Mouse (Mus musculus): ENCODE measurements around the gene Trp53tg5. TPM values are rescaled to one million over a fixed set of nuclear protein-coding genes. Genes with fewer than 3 reads are reported as not detected.

Gene Trp53tg5
- total and polyA plus RNA-seq, 3 experiments = not detected

GRCm38 (mm10) chr2:164504919-164505318, 31.4 kb upstream of the Trp53tg5 start:
- no peaks in the 10 kb centered on the region for H3K4me1 ChIP-seq (ENCODE audit: control insufficient read depth in 1 of 2, insufficient read depth in 2 of 2)
- peaks cover 15% of the 10 kb centered on the region for H3K9me3 ChIP-seq (replicated peaks; ENCODE audit: low read length)
- in situ Hi-C loops (cut with MboI; ENCODE audit: low pct_ligation_motif_present, low pct_unique_long_range_greater_than_20kb, low sequenced_read_pairs) (loop anchor here (5.0 kb wide), 1 partner anchor 38 kb away; no protein-coding TSS in a partner anchor), dilution Hi-C loops (cut with MboI; ENCODE audit: extremely low pct_ligation_motif_present, extremely low pct_unique_long_range_greater_than_20kb, low sequenced_read_pairs) (no loop called here)
- no peak overlapping the region for H3K9ac ChIP-seq (ENCODE audit: insufficient read depth, low read depth)
- no peak overlapping the region for H3K4me3 ChIP-seq (replicated peaks in 1 of 3; ENCODE audit: low read depth in 2 of 3, low read length in 2 of 3, poor library complexity in 1 of 3)
- no peak for DNase-seq (ENCODE audit: extremely low read depth)
- H3K79me2 ChIP-seq (replicated peaks; ENCODE audit: control insufficient read depth, extremely low read depth, insufficient read depth, poor library complexity, severe bottlenecking) = no peaks in the 10 kb centered on the region; the same call in 1 of the 2 replicates
- no peak overlapping the region for H3K4me2 ChIP-seq (ENCODE audit: insufficient read depth, low read depth, poor library complexity, severe bottlenecking)
- peaks cover 72 to 91% of the 10 kb centered on the region in 2 experiments for H3K36me3 ChIP-seq (replicated peaks in 1 of 2; ENCODE audit: control insufficient read depth in 1 of 2, insufficient read depth in 1 of 2, low read length in 1 of 2)
- no peaks in the 10 kb centered on the region for H3K27me3 ChIP-seq (replicated peaks)
- H3K27ac ChIP-seq (ENCODE audit: insufficient read depth, low read depth) = no peak overlapping the region
- 0 out of 4 replicates have a peak, but pooled peaks of 1 of the 2 experiments have one; percentile 11 for TF ChIP-seq CTCF (conservative IDR thresholded peaks at IDR 0.05 in 1 of 2, IDR thresholded peaks at IDR 0.05 in 1 of 2; ENCODE audit: low read depth in 2 of 2, low read length in 2 of 2)
- TF ChIP-seq USF1 (IDR thresholded peaks at IDR 0.05; ENCODE audit: low read depth, low read length) = no peak

GRCm38 (mm10) chr2:164500511-164500910, 27.0 kb upstream of the Trp53tg5 start:
- Histone ChIP-seq H3K4me1 (ENCODE audit: control insufficient read depth in 1 of 2, insufficient read depth in 2 of 2) (peaks cover 8 to 27% of the 10 kb centered on the region in 2 experiments), H3K4me2 (ENCODE audit: insufficient read depth, low read depth, poor library complexity, severe bottlenecking) (no peak overlapping the region), H3K9me3 (replicated peaks; ENCODE audit: low read length) (peaks cover 15% of the 10 kb centered on the region), H3K27ac (ENCODE audit: insufficient read depth, low read depth) (no peak overlapping the region), H3K27me3 (replicated peaks) (no peaks in the 10 kb centered on the region), H3K9ac (ENCODE audit: insufficient read depth, low read depth) (no peak overlapping the region), H3K36me3 (replicated peaks in 1 of 2; ENCODE audit: control insufficient read depth in 1 of 2, insufficient read depth in 1 of 2, low read length in 1 of 2) (peaks cover 54 to 67% of the 10 kb centered on the region in 2 experiments), H3K4me3 (replicated peaks in 1 of 3; ENCODE audit: low read depth in 2 of 3, low read length in 2 of 3, poor library complexity in 1 of 3) (no peak overlapping the region), H3K79me2 (replicated peaks; ENCODE audit: control insufficient read depth, extremely low read depth, insufficient read depth, poor library complexity, severe bottlenecking) (peaks cover 4% of the 10 kb centered on the region)
- TF ChIP-seq CHD2 (IDR thresholded peaks at IDR 0.05; ENCODE audit: low read length) (no peak), MAZ (IDR thresholded peaks at IDR 0.05; ENCODE audit: low read depth, low read length) (no peak), NRF1 (IDR thresholded peaks at IDR 0.05; ENCODE audit: low read depth, low read length) (no peak), MXI1 (IDR thresholded peaks at IDR 0.05; ENCODE audit: low read depth, low read length) (no peak), ZC3H11A (IDR thresholded peaks at IDR 0.05; ENCODE audit: low read depth, low read length) (no peak), TCF12 (IDR thresholded peaks at IDR 0.05; ENCODE audit: low read depth, low read length) (no peak), ZMIZ1 (IDR thresholded peaks at IDR 0.05; ENCODE audit: low read depth, low read length) (no peak), POLR2AphosphoS2 (IDR thresholded peaks at IDR 0.05; ENCODE audit: low read depth, low read length) (no peak), MAFK (IDR thresholded peaks at IDR 0.05; ENCODE audit: insufficient replicate concordance, low read length) (no peak), MEF2A (IDR thresholded peaks at IDR 0.05; ENCODE audit: borderline replicate concordance, low read depth, low read length) (no peak), PAX5 (IDR thresholded peaks at IDR 0.05; ENCODE audit: low read length) (no peak), POLR2A (IDR thresholded peaks at IDR 0.05; ENCODE audit: low read depth, low read length) (no peak)
- in situ Hi-C loops (cut with MboI; ENCODE audit: low pct_ligation_motif_present, low pct_unique_long_range_greater_than_20kb, low sequenced_read_pairs) (no loop called here), dilution Hi-C loops (cut with MboI; ENCODE audit: extremely low pct_ligation_motif_present, extremely low pct_unique_long_range_greater_than_20kb, low sequenced_read_pairs) (no loop called here)
- DNase-seq (ENCODE audit: extremely low read depth) = no peak

GRCm38 (mm10) chr2:164499317-164499716, 25.8 kb upstream of the Trp53tg5 start:
- peaks cover 8 to 27% of the 10 kb centered on the region in 2 experiments for H3K4me1 ChIP-seq (ENCODE audit: control insufficient read depth in 1 of 2, insufficient read depth in 2 of 2)
- peaks cover 8% of the 10 kb centered on the region for H3K9me3 ChIP-seq (replicated peaks; ENCODE audit: low read length)
- dilution Hi-C loops (cut with MboI; ENCODE audit: extremely low pct_ligation_motif_present, extremely low pct_unique_long_range_greater_than_20kb, low sequenced_read_pairs) (no loop called here), in situ Hi-C loops (cut with MboI; ENCODE audit: low pct_ligation_motif_present, low pct_unique_long_range_greater_than_20kb, low sequenced_read_pairs) (no loop called here)
- peaks cover 4% of the 10 kb centered on the region for H3K79me2 ChIP-seq (replicated peaks; ENCODE audit: control insufficient read depth, extremely low read depth, insufficient read depth, poor library complexity, severe bottlenecking)
- H3K9ac ChIP-seq (ENCODE audit: insufficient read depth, low read depth) = no peak overlapping the region
- no peak for TF ChIP-seq POLR2A (IDR thresholded peaks at IDR 0.05; ENCODE audit: low read depth, low read length)
- TF ChIP-seq CTCF (conservative IDR thresholded peaks at IDR 0.05 in 1 of 2, IDR thresholded peaks at IDR 0.05 in 1 of 2; ENCODE audit: low read depth in 2 of 2, low read length in 2 of 2) = peak in 1 of 2 experiments; percentile 42; a peak in 2 of 4 replicates
- DNase-seq (ENCODE audit: extremely low read depth) = no peak
- no peak overlapping the region for H3K4me2 ChIP-seq (ENCODE audit: insufficient read depth, low read depth, poor library complexity, severe bottlenecking)
- no peaks in the 10 kb centered on the region for H3K27me3 ChIP-seq (replicated peaks)
- H3K36me3 ChIP-seq (replicated peaks in 1 of 2; ENCODE audit: control insufficient read depth in 1 of 2, insufficient read depth in 1 of 2, low read length in 1 of 2) = peaks cover 45 to 55% of the 10 kb centered on the region in 2 experiments
- no peak overlapping the region for H3K27ac ChIP-seq (ENCODE audit: insufficient read depth, low read depth)
- H3K4me3 ChIP-seq (replicated peaks in 1 of 3; ENCODE audit: low read depth in 2 of 3, low read length in 2 of 3, poor library complexity in 1 of 3) = no peak overlapping the region

Measured in CH12.LX (cell line).